Mouse (Mus musculus) testis, postnatal 10 days (tissue): ENCODE measurements at regions not wholly inside any gene's neighbourhood (a gene's known extent, or its start where the extent isn't known, plus 50 kb on each side); places are given as distances from the start of the nearest gene placed in this dataset.
"Not testable (repeated sequence)": the region's sequence is repeated elsewhere in the genome, so short reads cannot be mapped to it uniquely, and the experiment has no call there.

Experiments
- DNase-seq: peaks from one replicate; pipeline ENCODE4 v3.0.0; 2021; ENCODE audit warnings: low spot score

- DNase-seq, result no peak
These were observed 248.6 kb downstream of the Sec16b start for GRCm38 (mm10) chr1:157755015-157755649.

GRCm38 (mm10) chr1:157756977-157757376, 250.4 kb downstream of the Sec16b start:
- no peak for DNase-seq

- DNase-seq, result no peak
These were observed 251.8 kb downstream of the Sec16b start for GRCm38 (mm10) chr1:157758337-157758736.

- peak; percentile 43 for DNase-seq
These were observed 261.7 kb downstream of the Sec16b start for GRCm38 (mm10) chr1:157768201-157768600.

- no peak for DNase-seq
These were observed 291.2 kb downstream of the Sec16b start for GRCm38 (mm10) chr1:157797711-157798110.

- DNase-seq, result no peak
These were observed 292.3 kb downstream of the Sec16b start for GRCm38 (mm10) chr1:157798561-157799553.

GRCm38 (mm10) chr1:157801151-157801550, 294.6 kb downstream of the Sec16b start:
- no peak for DNase-seq

GRCm38 (mm10) chr1:157804229-157804628, 297.7 kb downstream of the Sec16b start:
- DNase-seq, result no peak

- DNase-seq, result no peak
These were observed 299.8 kb downstream of the Sec16b start for GRCm38 (mm10) chr1:157806296-157806695.

- no peak for DNase-seq
These were observed 303.3 kb downstream of the Sec16b start for GRCm38 (mm10) chr1:157809674-157810471.

- no peak for DNase-seq
These were observed 304.1 kb downstream of the Sec16b start for GRCm38 (mm10) chr1:157810657-157811056.

- DNase-seq, result no peak
These were observed 321.4 kb downstream of the Sec16b start for GRCm38 (mm10) chr1:157827966-157828365.

GRCm38 (mm10) chr1:157831511-157831910, 325.0 kb downstream of the Sec16b start:
- no peak for DNase-seq

- DNase-seq, result no peak
These were observed 366.2 kb downstream of the Sec16b start for GRCm38 (mm10) chr1:157872775-157873174.

GRCm38 (mm10) chr1:157875006-157875405, 368.5 kb downstream of the Sec16b start:
- DNase-seq, result no peak

- not testable (repeated sequence) for DNase-seq
These were observed 370.6 kb downstream of the Sec16b start for GRCm38 (mm10) chr1:157877117-157877516.

GRCm38 (mm10) chr1:157887146-157887545, 380.6 kb downstream of the Sec16b start:
- DNase-seq, result no peak

- DNase-seq, result no peak
These were observed 382.0 kb downstream of the Sec16b start for GRCm38 (mm10) chr1:157888573-157888972.

- DNase-seq, result no peak
These were observed 399.6 kb downstream of the Sec16b start for GRCm38 (mm10) chr1:157906168-157906567.

GRCm38 (mm10) chr1:157937800-157938348, 418.3 kb downstream of the Brinp2 start:
- no peak for DNase-seq

GRCm38 (mm10) chr1:157939516-157939915, 416.6 kb downstream of the Brinp2 start:
- DNase-seq, result no peak

GRCm38 (mm10) chr1:157940331-157940758, 415.8 kb downstream of the Brinp2 start:
- no peak for DNase-seq
